Mouse (Mus musculus) stomach, embryonic 16.5 days (tissue): ENCODE results near the gene Snapc1. TPM values are rescaled to one million over a fixed set of nuclear protein-coding genes. Genes with fewer than 3 reads are reported as not detected.

ENCODE experiments used
- ATAC-seq: fragments of 200-750 bp; cut with Nextera tagmentation; 2 replicates; pipeline ENCODE4 v1.8.0; 2017; ENCODE audit warnings: moderate number of reproducible peaks, moderate TSS enrichment; ENCODE audit not compliant: insufficient read depth, low FRiP score
- H3K27ac ChIP-seq: fragments of 300-500 bp; sonication (generic); 2 replicates; pipeline ENCODE4 v1.5.1; 2014; ENCODE audit warnings: low read length
- H3K27me3 ChIP-seq: fragments of 300-500 bp; sonication (generic); 2 replicates; pipeline ENCODE4 v1.6.1; 2014; ENCODE audit warnings: low read length, control low read depth, mixed read lengths; ENCODE audit not compliant: control insufficient read depth, insufficient read depth
- H3K36me3 ChIP-seq: fragments of 300-500 bp; sonication (generic); 2 replicates; pipeline ENCODE4 v1.6.1; 2014; ENCODE audit warnings: low read length; ENCODE audit not compliant: control insufficient read depth, insufficient read depth
- H3K4me1 ChIP-seq: fragments of 300-500 bp; sonication (generic); 2 replicates; pipeline ENCODE4 v1.6.1; 2014; ENCODE audit warnings: low read length, control low read depth, mixed read lengths; ENCODE audit not compliant: control insufficient read depth, insufficient read depth
- H3K4me2 ChIP-seq: fragments of 300-500 bp; sonication (generic); 2 replicates; pipeline ENCODE4 v1.6.1; 2014; ENCODE audit warnings: low read depth, low read length, mixed read lengths
- H3K4me3 ChIP-seq: fragments of 300-500 bp; sonication (generic); replicated peaks from 2 replicates; pipeline ENCODE4 v1.5.1; 2014; ENCODE audit warnings: mild to moderate bottlenecking, low read length
- H3K9ac ChIP-seq: fragments of 300-500 bp; sonication (generic); 2 replicates; pipeline ENCODE4 v1.6.1; 2014; ENCODE audit warnings: low read length
- H3K9me3 ChIP-seq: fragments of 300-500 bp; sonication (generic); replicated peaks from 2 replicates; pipeline ENCODE4 v1.6.1; 2016; ENCODE audit warnings: low read length, control low read depth; ENCODE audit not compliant: control insufficient read depth
- WGBS: fragments of 180-500 bp; shearing (Covaris S2); extraction: QIAGEN DNeasy Blood & Tissue Kit; methylation state at CpG from one replicate; pipeline ENCODE4 v1.1.7; 2014; 5-methylcytosine and 5-hydroxymethylcytosine counted together
- polyA plus RNA-seq: library from polyadenylated mRNA; unstranded; fragments of >200 nt; fragmentation: Nextera tagmentation; extraction: Ambion mirVana; gene quantifications from 2 replicates; pipeline ENCODE4 v1.2.1, GENCODE M21; 2015

Gene Snapc1
- polyA plus RNA-seq, 1 experiment from 2014 or later: 21.2 TPM

GRCm38 (mm10) chr12:73949318-73950058 lies 14.8 kb upstream of the Snapc1 start:
- Histone ChIP-seq H3K4me1 (no peaks in the 10 kb centered on the region), H3K9ac (peak overlapping the region; percentile 69), H3K27ac (peak overlapping the region; percentile 60; the same call in 1 of the 2 replicates), H3K36me3 (0 out of 2 replicates have a peak, but pooled peaks cover 5% of the 10 kb centered on the region), H3K27me3 (no peaks in the 10 kb centered on the region), H3K9me3 (no peaks in the 10 kb centered on the region), H3K4me3 (peak overlapping the region; percentile 47), H3K4me2 (peak overlapping the region; percentile 74)
- WGBS: 8% methylated on average over 46 of the region's 46 CpGs
- peak; percentile 86 for ATAC-seq

GRCm38 (mm10) chr12:73952879-73953278 lies 11.4 kb upstream of the Snapc1 start:
- H3K27me3 ChIP-seq: no peaks in the 10 kb centered on the region
- H3K4me1 ChIP-seq: no peaks in the 10 kb centered on the region
- H3K36me3 ChIP-seq: no peaks in the 10 kb centered on the region
- no peak overlapping the region for H3K27ac ChIP-seq
- H3K9ac ChIP-seq: peak overlapping the region; percentile 49
- WGBS: 7% methylated on average over 15 of the region's 15 CpGs
- ATAC-seq: peak; percentile 42; the same call in 1 of the 2 replicates
- no peaks in the 10 kb centered on the region for H3K9me3 ChIP-seq
- H3K4me3 ChIP-seq: peak overlapping the region; percentile 41
- peak overlapping the region; percentile 61 for H3K4me2 ChIP-seq

GRCm38 (mm10) chr12:73953420-73954186 lies 10.7 kb upstream of the Snapc1 start:
- peak overlapping the region; percentile 49 for H3K9ac ChIP-seq
- peak overlapping the region; percentile 41 for H3K4me3 ChIP-seq
- H3K27me3 ChIP-seq: no peaks in the 10 kb centered on the region
- H3K4me2 ChIP-seq: peak overlapping the region; percentile 61
- H3K9me3 ChIP-seq: no peaks in the 10 kb centered on the region
- H3K36me3 ChIP-seq: no peaks in the 10 kb centered on the region
- H3K27ac ChIP-seq: no peak overlapping the region
- no peaks in the 10 kb centered on the region for H3K4me1 ChIP-seq
- WGBS: 36% methylated on average over 14 of the region's 14 CpGs
- no peak for ATAC-seq

GRCm38 (mm10) chr12:73954785-73955184 lies 9.5 kb upstream of the Snapc1 start:
- Histone ChIP-seq H3K9ac (no peak overlapping the region), H3K4me3 (no peak overlapping the region), H3K27me3 (no peaks in the 10 kb centered on the region), H3K4me1 (no peaks in the 10 kb centered on the region), H3K9me3 (no peaks in the 10 kb centered on the region), H3K4me2 (no peak overlapping the region), H3K36me3 (no peaks in the 10 kb centered on the region), H3K27ac (no peak overlapping the region)
- 49% methylated on average over 5 of the region's 5 CpGs for WGBS
- no peak for ATAC-seq

- no peak for ATAC-seq
- no peaks in the 10 kb centered on the region for H3K36me3 ChIP-seq
- no peak overlapping the region for H3K4me2 ChIP-seq
- 36% methylated on average over 3 of the region's 3 CpGs for WGBS
- no peak overlapping the region for H3K27ac ChIP-seq
- H3K4me3 ChIP-seq: no peak overlapping the region
- H3K4me1 ChIP-seq: no peaks in the 10 kb centered on the region
- H3K27me3 ChIP-seq: no peaks in the 10 kb centered on the region
- H3K9ac ChIP-seq: no peak overlapping the region
- no peaks in the 10 kb centered on the region for H3K9me3 ChIP-seq
These were observed 6.6 kb upstream of the Snapc1 start for GRCm38 (mm10) chr12:73957676-73958075.

GRCm38 (mm10) chr12:73958830-73959229 lies 5.5 kb upstream of the Snapc1 start:
- no peak overlapping the region for H3K27ac ChIP-seq
- H3K9ac ChIP-seq: no peak overlapping the region
- no peaks in the 10 kb centered on the region for H3K9me3 ChIP-seq
- H3K4me1 ChIP-seq: no peaks in the 10 kb centered on the region
- ATAC-seq: no peak
- no peaks in the 10 kb centered on the region for H3K27me3 ChIP-seq
- 86% methylated on average over 2 of the region's 2 CpGs for WGBS
- no peak overlapping the region for H3K4me3 ChIP-seq
- H3K4me2 ChIP-seq: no peak overlapping the region
- no peaks in the 10 kb centered on the region for H3K36me3 ChIP-seq

- Histone ChIP-seq H3K27me3 (no peaks in the 10 kb centered on the region), H3K9me3 (0 out of 2 replicates have a peak, but pooled peaks cover 3% of the 10 kb centered on the region), H3K4me1 (peaks cover 5% of the 10 kb centered on the region), H3K4me3 (no peak overlapping the region), H3K9ac (no peak overlapping the region), H3K4me2 (no peak overlapping the region), H3K27ac (no peak overlapping the region), H3K36me3 (peaks cover 24% of the 10 kb centered on the region)
- WGBS: 95% methylated on average over 8 of the region's 8 CpGs
- no peak for ATAC-seq
These were observed 4.9 kb downstream of the Snapc1 start for GRCm38 (mm10) chr12:73969142-73969541.

- no peak for ATAC-seq
- Histone ChIP-seq H3K36me3 (peaks cover 32% of the 10 kb centered on the region), H3K27me3 (no peaks in the 10 kb centered on the region), H3K4me3 (no peak overlapping the region), H3K4me2 (no peak overlapping the region), H3K27ac (no peak overlapping the region), H3K9ac (no peak overlapping the region), H3K4me1 (no peaks in the 10 kb centered on the region), H3K9me3 (0 out of 2 replicates have a peak, but pooled peaks cover 3% of the 10 kb centered on the region)
- WGBS: 87% methylated on average over 6 of the region's 6 CpGs
These were observed 10.3 kb downstream of the Snapc1 start for GRCm38 (mm10) chr12:73974584-73974983.

- WGBS: 82% methylated on average over 3 of the region's 3 CpGs
- H3K36me3 ChIP-seq: peaks cover 10% of the 10 kb centered on the region
- no peaks in the 10 kb centered on the region for H3K9me3 ChIP-seq
- no peak for ATAC-seq
- H3K4me2 ChIP-seq: no peak overlapping the region
- H3K4me1 ChIP-seq: no peaks in the 10 kb centered on the region
- no peak overlapping the region for H3K27ac ChIP-seq
- H3K27me3 ChIP-seq: no peaks in the 10 kb centered on the region
- no peak overlapping the region for H3K9ac ChIP-seq
- H3K4me3 ChIP-seq: no peak overlapping the region
These were observed 13.9 kb downstream of the Snapc1 start for GRCm38 (mm10) chr12:73978144-73978543.
